Mouse (Mus musculus) embryonic facial prominence, embryonic 11.5 days (tissue): ENCODE data around the gene Dpysl5. TPM values are rescaled to one million over a fixed set of nuclear protein-coding genes. Genes with fewer than 3 reads are reported as not detected.

Source experiments
- ATAC-seq: fragments of 200-750 bp; cut with Nextera tagmentation; replicated peaks from 2 replicates; pipeline ENCODE4 v1.8.0; 2017; ENCODE audit warnings: low read depth; ENCODE audit not compliant: insufficient number of reproducible peaks, low FRiP score, low TSS enrichment
- DNase-seq: peaks from one replicate; pipeline ENCODE4 v3.0.0-alpha.2; 2015; ENCODE audit warnings: low spot score
- H3K27ac ChIP-seq: fragments of 300-500 bp; sonication (generic); replicated peaks from 2 replicates; pipeline ENCODE4 v1.5.1; 2014; ENCODE audit warnings: mild to moderate bottlenecking, low read depth, low read length, control low read depth
- H3K27me3 ChIP-seq: fragments of 300-500 bp; sonication (generic); 2 replicates; pipeline ENCODE4 v1.6.1; 2014; ENCODE audit warnings: mild to moderate bottlenecking, low read length, moderate library complexity, mixed read lengths; ENCODE audit not compliant: control insufficient read depth, insufficient read depth
- H3K36me3 ChIP-seq: fragments of 300-500 bp; sonication (generic); replicated peaks from 2 replicates; pipeline ENCODE4 v1.6.1; 2014; ENCODE audit warnings: low read depth, mild to moderate bottlenecking, low read length, moderate library complexity, mixed read lengths; ENCODE audit not compliant: control insufficient read depth, insufficient read depth
- H3K4me1 ChIP-seq: fragments of 300-500 bp; sonication (generic); 2 replicates; pipeline ENCODE4 v1.6.1; 2014; ENCODE audit warnings: low read length, mixed read lengths; ENCODE audit not compliant: control insufficient read depth, insufficient read depth
- H3K4me2 ChIP-seq: fragments of 300-500 bp; sonication (generic); 2 replicates; pipeline ENCODE4 v1.6.1; 2014; ENCODE audit warnings: low read depth, mild to moderate bottlenecking, control low read depth, low read length, moderate library complexity
- H3K4me3 ChIP-seq: fragments of 300-500 bp; sonication (generic); 2 replicates; pipeline ENCODE4 v1.5.1; 2014; ENCODE audit warnings: low read depth, low read length, control low read depth
- H3K9ac ChIP-seq: fragments of 300-500 bp; sonication (generic); replicated peaks from 2 replicates; pipeline ENCODE4 v1.6.1; 2014; ENCODE audit warnings: mild to moderate bottlenecking, control low read depth, low read length
- H3K9me3 ChIP-seq: fragments of 300-500 bp; sonication (generic); replicated peaks from 2 replicates; pipeline ENCODE4 v1.6.1; 2016; ENCODE audit warnings: mild to moderate bottlenecking, low read length, inconsistent platforms, mixed read lengths; ENCODE audit not compliant: control insufficient read depth
- WGBS: fragments of 180-500 bp; shearing (Covaris S2); extraction: QIAGEN DNeasy Blood & Tissue Kit; methylation state at CpG from one replicate; pipeline ENCODE4 v1.1.7; 2014; 5-methylcytosine and 5-hydroxymethylcytosine counted together
- polyA plus RNA-seq: library from polyadenylated mRNA; unstranded; fragments of >200 nt; fragmentation: Nextera tagmentation; extraction: Ambion mirVana; gene quantifications from 2 replicates; pipeline ENCODE4 v1.2.1, GENCODE M21; 2014

The Dpysl5 gene
- polyA plus RNA-seq, 1 experiment from 2014 or later = 17.6 TPM

- ATAC-seq = no peak
- H3K9me3 ChIP-seq = no peaks in the 10 kb centered on the region
- H3K36me3 ChIP-seq = no peaks in the 10 kb centered on the region
- H3K9ac ChIP-seq = no peak overlapping the region
- no peak overlapping the region for H3K4me2 ChIP-seq
- no peaks in the 10 kb centered on the region for H3K4me1 ChIP-seq
- H3K4me3 ChIP-seq = no peak overlapping the region
- WGBS = 91% methylated on average over 3 of the region's 3 CpGs
- no peaks in the 10 kb centered on the region for H3K27me3 ChIP-seq
- DNase-seq = no peak
- no peak overlapping the region for H3K27ac ChIP-seq
These were observed 111.7 kb downstream of the Dpysl5 start for GRCm38 (mm10) chr5:30823091-30823490.

GRCm38 (mm10) chr5:30824124-30824988 lies 113.0 kb downstream of the Dpysl5 start:
- no peak for ATAC-seq
- H3K4me3 ChIP-seq = no peak overlapping the region
- H3K4me2 ChIP-seq = no peak overlapping the region
- H3K4me1 ChIP-seq = no peaks in the 10 kb centered on the region
- no peak for DNase-seq
- no peak overlapping the region for H3K27ac ChIP-seq
- no peaks in the 10 kb centered on the region for H3K27me3 ChIP-seq
- H3K36me3 ChIP-seq = no peaks in the 10 kb centered on the region
- no peaks in the 10 kb centered on the region for H3K9me3 ChIP-seq
- WGBS = 73% methylated on average over 11 of the region's 11 CpGs
- no peak overlapping the region for H3K9ac ChIP-seq

- Histone ChIP-seq H3K27ac (no peak overlapping the region), H3K4me2 (no peak overlapping the region), H3K9me3 (no peaks in the 10 kb centered on the region), H3K4me1 (no peaks in the 10 kb centered on the region), H3K27me3 (no peaks in the 10 kb centered on the region), H3K36me3 (no peaks in the 10 kb centered on the region), H3K4me3 (no peak overlapping the region), H3K9ac (no peak overlapping the region)
- 78% methylated on average over 10 of the region's 10 CpGs for WGBS
- DNase-seq (no peak), ATAC-seq (no peak)
These were observed 113.8 kb downstream of the Dpysl5 start for GRCm38 (mm10) chr5:30825166-30825565.

- no peaks in the 10 kb centered on the region for H3K36me3 ChIP-seq
- no peak for DNase-seq
- H3K4me2 ChIP-seq = no peak overlapping the region
- no peaks in the 10 kb centered on the region for H3K9me3 ChIP-seq
- no peak overlapping the region for H3K9ac ChIP-seq
- no peaks in the 10 kb centered on the region for H3K27me3 ChIP-seq
- no peak for ATAC-seq
- H3K4me3 ChIP-seq = no peak overlapping the region
- no peak overlapping the region for H3K27ac ChIP-seq
- H3K4me1 ChIP-seq = no peaks in the 10 kb centered on the region
- 79% methylated on average over 6 of the region's 6 CpGs for WGBS
These were observed 114.5 kb downstream of the Dpysl5 start for GRCm38 (mm10) chr5:30825821-30826220.

- no peak overlapping the region for H3K4me3 ChIP-seq
- 81% methylated on average over 3 of the region's 3 CpGs for WGBS
- DNase-seq (no peak), ATAC-seq (no peak)
- H3K4me2 ChIP-seq = no peak overlapping the region
- no peak overlapping the region for H3K27ac ChIP-seq
- no peaks in the 10 kb centered on the region for H3K36me3 ChIP-seq
- no peaks in the 10 kb centered on the region for H3K9me3 ChIP-seq
- no peak overlapping the region for H3K9ac ChIP-seq
- no peaks in the 10 kb centered on the region for H3K4me1 ChIP-seq
- H3K27me3 ChIP-seq = no peaks in the 10 kb centered on the region
These were observed 122.1 kb downstream of the Dpysl5 start for GRCm38 (mm10) chr5:30833416-30833815.

GRCm38 (mm10) chr5:30839731-30840130 lies 128.4 kb downstream of the Dpysl5 start:
- WGBS = 82% methylated on average over 2 of the region's 2 CpGs
- no peak overlapping the region for H3K4me2 ChIP-seq
- H3K36me3 ChIP-seq = no peaks in the 10 kb centered on the region
- no peaks in the 10 kb centered on the region for H3K27me3 ChIP-seq
- no peak for DNase-seq
- H3K9me3 ChIP-seq = no peaks in the 10 kb centered on the region
- H3K4me1 ChIP-seq = no peaks in the 10 kb centered on the region
- H3K4me3 ChIP-seq = no peak overlapping the region
- H3K9ac ChIP-seq = no peak overlapping the region
- H3K27ac ChIP-seq = no peak overlapping the region
- no peak for ATAC-seq

- Histone ChIP-seq H3K4me2 (no peak overlapping the region), H3K4me1 (no peaks in the 10 kb centered on the region), H3K9me3 (no peaks in the 10 kb centered on the region), H3K36me3 (no peaks in the 10 kb centered on the region), H3K27ac (no peak overlapping the region), H3K9ac (no peak overlapping the region), H3K4me3 (no peak overlapping the region), H3K27me3 (no peaks in the 10 kb centered on the region)
- WGBS = 47% methylated on average over 3 of the region's 3 CpGs
- DNase-seq (peak; percentile 57), ATAC-seq (no peak)
These were observed 130.5 kb downstream of the Dpysl5 start for GRCm38 (mm10) chr5:30841896-30842295.
